Mouse (Mus musculus) forebrain, embryonic 13.5 days (tissue): ENCODE measurements at regions not wholly inside any gene's neighbourhood (a gene's known extent, or its start where the extent isn't known, plus 50 kb on each side); places are given as distances from the start of the nearest gene placed in this dataset.
A peak's percentile ranks its signal among the peaks of the same experiment; 100 is the strongest.

Source experiments
- ATAC-seq: fragments of 200-750 bp; cut with Nextera tagmentation; 2 replicates; pipeline ENCODE4 v1.8.0; 2017
- H3K27ac ChIP-seq: fragments of 300-500 bp; sonication (generic); 2 replicates; pipeline ENCODE4 v1.5.1; 2015; ENCODE audit warnings: inconsistent platforms, mild to moderate bottlenecking, moderate library complexity
- H3K27me3 ChIP-seq: fragments of 300-500 bp; sonication (generic); 2 replicates; pipeline ENCODE4 v1.6.1; 2015; ENCODE audit warnings: mild to moderate bottlenecking, inconsistent platforms
- H3K36me3 ChIP-seq: fragments of 300-500 bp; sonication (generic); 2 replicates; pipeline ENCODE4 v1.6.1; 2015; ENCODE audit warnings: mild to moderate bottlenecking, inconsistent platforms; ENCODE audit not compliant: poor library complexity, severe bottlenecking
- H3K4me1 ChIP-seq: fragments of 300-500 bp; sonication (generic); 2 replicates; pipeline ENCODE4 v1.6.1; 2015; ENCODE audit warnings: inconsistent platforms
- H3K4me2 ChIP-seq: fragments of 300-500 bp; sonication (generic); 2 replicates; pipeline ENCODE4 v1.6.1; 2015; ENCODE audit warnings: inconsistent platforms, mild to moderate bottlenecking, moderate library complexity
- H3K4me3 ChIP-seq: fragments of 300-500 bp; sonication (generic); 2 replicates; pipeline ENCODE4 v1.5.1; 2015; ENCODE audit warnings: mild to moderate bottlenecking, inconsistent platforms
- H3K9ac ChIP-seq: fragments of 300-500 bp; sonication (generic); 2 replicates; pipeline ENCODE4 v1.6.1; 2015; ENCODE audit warnings: mild to moderate bottlenecking, inconsistent platforms
- H3K9me3 ChIP-seq: fragments of 300-500 bp; sonication (generic); replicated peaks from 2 replicates; pipeline ENCODE4 v1.6.1; 2016; ENCODE audit warnings: inconsistent platforms
- WGBS: fragments of 180-500 bp; shearing (Covaris S2); methylation state at CpG from one replicate; pipeline ENCODE4 v1.1.7; 2015; 5-methylcytosine and 5-hydroxymethylcytosine counted together

GRCm38 (mm10) chr13:84365503-84365902 is 143.4 kb downstream of the Tmem161b start:
- H3K27ac ChIP-seq, result no peak overlapping the region
- H3K4me3 ChIP-seq, result no peak overlapping the region
- H3K4me1 ChIP-seq, result no peaks in the 10 kb centered on the region
- no peaks in the 10 kb centered on the region for H3K27me3 ChIP-seq
- no peak for ATAC-seq
- H3K36me3 ChIP-seq, result no peaks in the 10 kb centered on the region
- H3K9me3 ChIP-seq, result peaks cover 5% of the 10 kb centered on the region; the same call in 1 of the 2 replicates
- no peak overlapping the region for H3K9ac ChIP-seq
- no peak overlapping the region for H3K4me2 ChIP-seq

GRCm38 (mm10) chr13:84366017-84366416 is 143.9 kb downstream of the Tmem161b start:
- Histone ChIP-seq H3K9ac (no peak overlapping the region), H3K4me3 (no peak overlapping the region), H3K9me3 (peaks cover 5% of the 10 kb centered on the region; the same call in 1 of the 2 replicates), H3K27me3 (no peaks in the 10 kb centered on the region), H3K36me3 (no peaks in the 10 kb centered on the region), H3K4me2 (no peak overlapping the region), H3K4me1 (no peaks in the 10 kb centered on the region), H3K27ac (no peak overlapping the region)
- no peak for ATAC-seq

GRCm38 (mm10) chr13:84366839-84367238 is 144.7 kb downstream of the Tmem161b start:
- H3K9ac ChIP-seq, result no peak overlapping the region
- H3K27ac ChIP-seq, result no peak overlapping the region
- H3K4me3 ChIP-seq, result no peak overlapping the region
- no peaks in the 10 kb centered on the region for H3K27me3 ChIP-seq
- H3K36me3 ChIP-seq, result no peaks in the 10 kb centered on the region
- no peak overlapping the region for H3K4me2 ChIP-seq
- 88% methylated on average over 1 of the region's 1 CpGs for WGBS
- no peak for ATAC-seq
- no peaks in the 10 kb centered on the region for H3K4me1 ChIP-seq
- H3K9me3 ChIP-seq, result peaks cover 5% of the 10 kb centered on the region; the same call in 1 of the 2 replicates

GRCm38 (mm10) chr13:84368225-84368624 is 146.1 kb downstream of the Tmem161b start:
- no peaks in the 10 kb centered on the region for H3K4me1 ChIP-seq
- H3K27me3 ChIP-seq, result no peaks in the 10 kb centered on the region
- WGBS, result 86% methylated on average over 2 of the region's 2 CpGs
- no peak for ATAC-seq
- H3K4me2 ChIP-seq, result no peak overlapping the region
- H3K9me3 ChIP-seq, result peaks cover 5% of the 10 kb centered on the region; the same call in 1 of the 2 replicates
- no peak overlapping the region for H3K4me3 ChIP-seq
- no peak overlapping the region for H3K9ac ChIP-seq
- H3K36me3 ChIP-seq, result no peaks in the 10 kb centered on the region
- H3K27ac ChIP-seq, result no peak overlapping the region

GRCm38 (mm10) chr13:84374711-84375257 is 152.7 kb downstream of the Tmem161b start:
- Histone ChIP-seq H3K4me2 (no peak overlapping the region), H3K9me3 (no peaks in the 10 kb centered on the region), H3K27ac (no peak overlapping the region), H3K36me3 (no peaks in the 10 kb centered on the region), H3K4me1 (no peaks in the 10 kb centered on the region), H3K27me3 (no peaks in the 10 kb centered on the region), H3K9ac (no peak overlapping the region), H3K4me3 (no peak overlapping the region)
- no peak for ATAC-seq
- 91% methylated on average over 4 of the region's 4 CpGs for WGBS

- Histone ChIP-seq H3K4me3 (no peak overlapping the region), H3K9me3 (no peaks in the 10 kb centered on the region), H3K9ac (no peak overlapping the region), H3K27me3 (no peaks in the 10 kb centered on the region), H3K27ac (no peak overlapping the region), H3K4me2 (no peak overlapping the region), H3K4me1 (no peaks in the 10 kb centered on the region), H3K36me3 (no peaks in the 10 kb centered on the region)
- no peak for ATAC-seq
- 92% methylated on average over 4 of the region's 4 CpGs for WGBS
These were observed 153.8 kb downstream of the Tmem161b start for GRCm38 (mm10) chr13:84375941-84376340.

GRCm38 (mm10) chr13:84378553-84379332 is 156.6 kb downstream of the Tmem161b start:
- no peak overlapping the region for H3K4me2 ChIP-seq
- no peaks in the 10 kb centered on the region for H3K27me3 ChIP-seq
- 91% methylated on average over 5 of the region's 5 CpGs for WGBS
- H3K4me1 ChIP-seq, result no peaks in the 10 kb centered on the region
- no peaks in the 10 kb centered on the region for H3K36me3 ChIP-seq
- no peaks in the 10 kb centered on the region; the same call in 1 of the 2 replicates for H3K9me3 ChIP-seq
- no peak overlapping the region for H3K27ac ChIP-seq
- no peak overlapping the region for H3K9ac ChIP-seq
- no peak for ATAC-seq
- no peak overlapping the region for H3K4me3 ChIP-seq

GRCm38 (mm10) chr13:84391554-84391953 is 169.5 kb downstream of the Tmem161b start:
- Histone ChIP-seq H3K9me3 (no peaks in the 10 kb centered on the region), H3K27me3 (no peaks in the 10 kb centered on the region), H3K36me3 (no peaks in the 10 kb centered on the region), H3K4me1 (no peaks in the 10 kb centered on the region), H3K27ac (no peak overlapping the region), H3K4me3 (no peak overlapping the region), H3K9ac (no peak overlapping the region), H3K4me2 (no peak overlapping the region)
- no peak for ATAC-seq
- 90% methylated on average over 3 of the region's 3 CpGs for WGBS

- WGBS, result 55% methylated on average over 7 of the region's 7 CpGs
- no peaks in the 10 kb centered on the region for H3K9me3 ChIP-seq
- no peaks in the 10 kb centered on the region for H3K27me3 ChIP-seq
- peaks cover 15% of the 10 kb centered on the region for H3K4me1 ChIP-seq
- H3K9ac ChIP-seq, result no peak overlapping the region
- H3K36me3 ChIP-seq, result no peaks in the 10 kb centered on the region
- ATAC-seq, result peak; percentile 59; the same call in 1 of the 2 replicates
- no peak overlapping the region for H3K4me3 ChIP-seq
- H3K27ac ChIP-seq, result no peak overlapping the region; the same call in 1 of the 2 replicates
- no peak overlapping the region for H3K4me2 ChIP-seq
These were observed 176.6 kb downstream of the Tmem161b start for GRCm38 (mm10) chr13:84398476-84399344.

- H3K4me1 ChIP-seq, result peaks cover 18% of the 10 kb centered on the region
- H3K27ac ChIP-seq, result peak overlapping the region; percentile 31; the same call in 1 of the 2 replicates
- no peaks in the 10 kb centered on the region for H3K9me3 ChIP-seq
- H3K4me3 ChIP-seq, result no peak overlapping the region
- no peak overlapping the region; the same call in 1 of the 2 replicates for H3K9ac ChIP-seq
- WGBS, result 43% methylated on average over 3 of the region's 3 CpGs
- no peak overlapping the region for H3K4me2 ChIP-seq
- 0 out of 2 replicates have a peak, but pooled peaks have one; percentile 41 for ATAC-seq
- H3K27me3 ChIP-seq, result no peaks in the 10 kb centered on the region
- H3K36me3 ChIP-seq, result no peaks in the 10 kb centered on the region
These were observed 177.5 kb downstream of the Tmem161b start for GRCm38 (mm10) chr13:84399345-84400170.

GRCm38 (mm10) chr13:84401006-84401405 is 178.9 kb downstream of the Tmem161b start:
- Histone ChIP-seq H3K4me2 (no peak overlapping the region), H3K36me3 (no peaks in the 10 kb centered on the region), H3K4me1 (peaks cover 21% of the 10 kb centered on the region), H3K9me3 (no peaks in the 10 kb centered on the region), H3K27me3 (no peaks in the 10 kb centered on the region), H3K4me3 (no peak overlapping the region), H3K9ac (no peak overlapping the region), H3K27ac (no peak overlapping the region)
- ATAC-seq, result no peak
